Mouse (Mus musculus) T-helper 2 cell (primary cell): Measurements from ENCODE around the gene Rasal1.

Experiments used
- in situ Hi-C: fragments of 300-600 bp; cut with MboI, MseI; formaldehyde crosslinking; loops from one replicate; pipeline ENCODE4 v1.15.1; 2025; ENCODE audit warnings: high pct_unique_total_duplicates

Gene Rasal1

DNA sequence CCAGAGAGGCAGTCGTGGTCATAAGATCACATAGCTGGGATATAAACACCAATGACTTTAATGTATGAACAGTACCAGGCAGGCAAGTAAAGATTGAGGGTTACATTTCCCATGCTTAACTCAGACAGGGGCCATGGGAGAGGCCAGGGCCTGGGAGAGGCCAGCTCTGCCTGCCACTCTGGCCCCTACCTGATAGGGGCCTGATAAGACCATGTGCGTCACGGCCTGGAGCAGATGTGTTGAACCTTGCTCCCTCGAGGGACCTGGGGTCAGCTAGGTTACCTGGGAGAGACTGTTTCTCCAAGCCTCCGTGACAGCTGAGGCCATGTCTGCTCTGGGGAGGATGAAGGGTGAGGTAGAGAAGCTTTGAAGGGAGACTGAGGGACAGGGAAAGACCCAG lies 2.6 kb downstream of the Rasal1 start:
- in situ Hi-C loops: no loop called here

DNA sequence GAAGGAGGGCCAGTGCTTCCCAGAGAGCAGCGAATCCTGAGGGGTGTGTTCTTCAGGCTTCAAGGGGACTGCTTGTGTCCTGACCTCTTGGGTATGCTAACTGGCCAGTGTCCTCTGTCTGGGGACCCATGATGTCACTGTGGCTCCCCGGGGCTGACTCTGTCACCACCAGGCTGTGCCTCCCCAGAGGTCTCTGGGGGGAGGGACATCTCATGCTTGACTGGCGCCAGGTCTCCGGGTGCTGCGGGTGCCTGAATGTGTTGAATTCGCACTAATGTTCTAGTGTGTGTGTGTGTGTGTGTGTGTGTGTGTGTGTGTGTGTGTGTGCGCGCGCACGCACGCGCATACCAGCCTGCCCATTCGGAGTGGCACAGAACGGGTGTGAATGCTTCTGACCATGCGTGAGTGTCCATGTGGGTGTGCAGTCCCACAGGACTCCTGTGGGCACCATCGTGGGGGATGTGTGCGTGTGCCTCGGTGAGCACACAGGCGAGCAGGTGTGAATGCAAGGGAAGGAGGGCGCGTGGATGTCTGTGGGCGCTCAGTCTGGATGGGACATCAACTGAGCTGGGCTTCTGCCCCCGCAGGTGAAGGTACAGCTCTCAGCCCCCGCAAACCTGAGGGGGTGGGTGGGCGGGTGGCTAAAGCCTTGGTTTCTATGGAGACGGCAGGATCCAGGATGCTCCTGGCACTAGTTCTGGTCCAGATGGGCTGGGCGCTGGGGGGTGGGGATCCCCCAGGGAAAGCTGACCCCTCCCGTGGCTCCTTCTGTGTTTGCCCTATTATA lies 4.5 kb downstream of the Rasal1 start:
- in situ Hi-C loops: no loop called here

DNA sequence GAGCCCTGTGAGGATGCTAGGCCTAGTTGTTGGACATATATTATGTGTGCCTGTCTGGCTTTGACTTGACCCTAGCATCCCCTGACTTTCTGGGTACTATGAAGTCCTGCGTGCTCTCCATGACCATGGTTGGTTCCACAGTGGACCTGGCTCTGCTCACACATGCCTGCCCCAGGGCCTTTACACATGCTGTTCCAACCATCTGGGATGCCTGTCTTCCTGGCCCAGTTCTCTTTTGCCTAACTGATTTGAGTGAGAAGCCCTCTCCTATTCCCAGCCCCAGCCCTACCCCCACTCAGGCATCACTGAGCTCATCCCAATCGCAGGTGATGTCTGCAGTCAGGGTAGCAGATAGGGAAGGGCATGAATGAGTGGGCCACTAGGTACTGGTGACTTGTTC lies 5.3 kb downstream of the Rasal1 start:
- in situ Hi-C loops: no loop called here

DNA sequence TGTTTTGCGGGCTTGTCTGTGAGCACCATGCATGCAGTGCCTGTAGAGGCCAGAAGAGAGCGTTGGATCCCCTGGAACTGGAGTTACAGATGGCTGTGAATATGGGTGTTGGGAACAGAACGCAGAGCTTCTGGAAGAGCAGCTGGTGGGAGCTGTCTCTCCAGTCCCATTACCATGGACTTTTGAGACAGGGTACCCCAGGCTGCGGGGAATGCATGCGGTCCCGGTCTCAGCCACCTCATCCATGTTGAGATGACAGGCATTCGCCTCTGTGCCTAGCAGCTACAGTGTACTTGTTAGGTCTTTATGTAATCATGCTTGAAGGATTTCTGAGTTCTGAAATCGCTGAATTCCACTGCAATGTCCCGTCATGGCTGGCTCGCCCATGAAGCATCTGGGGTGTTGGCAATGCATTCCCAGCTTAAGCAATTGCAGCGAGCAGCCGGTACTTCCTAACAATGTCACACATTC lies 7.7 kb downstream of the Rasal1 start:
- in situ Hi-C loops: no loop called here

DNA sequence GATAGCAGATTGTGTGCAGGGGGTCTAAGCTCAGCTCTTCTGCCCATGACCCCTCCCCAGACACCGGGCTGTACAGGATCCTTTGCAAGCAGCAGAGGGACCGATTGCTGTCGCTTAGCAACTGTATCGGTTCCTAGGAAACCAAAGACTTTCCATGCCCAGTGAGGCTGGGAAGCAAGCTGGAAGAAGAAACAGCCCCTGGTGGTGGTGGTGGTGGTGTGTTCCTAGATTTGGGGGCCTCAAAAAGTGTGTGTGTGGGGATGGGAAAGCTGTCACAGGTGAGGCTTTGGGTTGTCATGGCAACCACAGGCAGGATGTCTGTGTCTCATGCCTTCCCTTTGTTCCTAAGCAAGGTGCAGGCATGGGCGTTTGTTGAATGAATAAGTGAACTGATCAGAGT lies 12.2 kb downstream of the Rasal1 start:
- in situ Hi-C loops: no loop called here

DNA sequence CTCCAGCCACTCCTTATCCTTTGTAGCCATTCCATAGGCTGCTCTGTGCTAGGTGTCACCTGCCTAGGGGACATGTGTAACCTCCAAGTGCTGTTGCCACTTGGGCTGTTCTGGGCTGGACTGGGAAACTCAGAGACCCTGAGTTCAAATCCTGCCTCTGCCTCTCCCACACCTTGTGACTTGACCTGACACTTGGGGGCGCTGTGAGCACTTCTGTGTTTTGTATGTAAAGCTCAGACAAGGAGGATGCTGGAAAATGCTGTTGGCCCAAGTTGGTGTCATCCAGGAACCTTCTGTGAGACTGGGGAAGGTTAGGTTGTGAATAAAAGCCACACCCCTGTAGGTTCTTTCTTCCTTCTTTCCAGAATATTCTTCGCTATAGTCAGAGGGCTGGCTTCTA lies 16.3 kb downstream of the Rasal1 start:
- in situ Hi-C loops: loop anchor here (5.0 kb wide), 1 partner anchor 38 kb away; no protein-coding TSS in a partner anchor

DNA sequence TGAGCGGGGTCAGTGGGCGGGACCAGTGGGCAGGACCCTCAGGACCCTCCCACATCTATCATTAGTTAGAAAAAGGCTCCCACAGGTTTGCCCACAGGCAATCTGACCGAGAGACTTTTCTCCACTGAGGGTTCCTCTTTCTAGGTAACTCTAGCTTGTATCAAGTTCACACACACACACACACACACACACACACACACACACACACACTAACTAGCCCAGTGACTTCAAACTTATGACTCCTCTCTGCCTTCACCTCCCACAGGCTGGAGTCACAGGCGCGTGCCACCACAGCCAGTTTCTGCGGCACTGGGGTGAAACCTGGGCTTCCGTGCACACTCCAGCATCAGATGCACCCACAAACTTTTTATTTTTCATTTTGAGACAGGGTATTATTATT lies 20.1 kb downstream of the Rasal1 start:
- in situ Hi-C loops: loop anchor here (5.0 kb wide), 1 partner anchor 41 kb away; no protein-coding TSS in a partner anchor

DNA sequence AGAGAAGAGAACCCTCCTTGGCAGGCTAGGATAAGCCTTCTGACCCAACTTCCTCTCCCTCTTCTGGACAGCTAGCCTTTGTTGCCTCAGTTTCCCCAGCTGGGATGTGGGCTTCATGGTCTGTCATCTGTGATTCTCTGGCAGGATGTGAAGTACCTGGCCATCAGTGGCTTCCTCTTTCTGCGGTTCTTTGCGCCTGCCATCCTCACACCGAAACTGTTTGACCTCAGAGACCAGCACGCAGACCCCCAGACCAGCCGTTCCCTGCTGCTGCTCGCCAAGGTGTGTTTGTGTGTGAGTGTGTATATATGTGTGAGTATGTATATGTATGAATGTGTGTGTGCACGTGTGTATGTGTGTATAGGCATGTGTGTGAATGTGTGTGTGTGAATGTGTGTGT lies 21.5 kb downstream of the Rasal1 start:
- in situ Hi-C loops: no loop called here

DNA sequence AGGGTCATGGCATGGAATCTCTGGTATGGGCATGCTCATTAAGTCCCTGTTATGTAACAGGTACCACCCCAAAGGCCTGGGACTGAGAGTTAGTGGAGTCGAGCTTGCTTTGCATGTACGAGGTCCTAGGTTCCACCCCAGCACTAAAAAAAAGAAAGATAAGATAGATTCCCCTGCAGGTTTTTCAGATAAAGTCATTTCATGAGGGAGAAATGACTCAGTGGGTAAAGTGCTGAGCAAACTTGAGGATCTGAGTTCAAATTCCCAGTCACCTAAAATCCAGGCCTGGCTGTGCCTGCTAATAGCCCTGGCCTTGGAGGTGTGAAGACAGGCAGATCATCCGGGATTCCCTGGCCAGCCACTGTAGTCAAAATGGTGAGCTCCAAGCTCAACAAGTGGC lies 23.3 kb downstream of the Rasal1 start:
- in situ Hi-C loops: no loop called here

DNA sequence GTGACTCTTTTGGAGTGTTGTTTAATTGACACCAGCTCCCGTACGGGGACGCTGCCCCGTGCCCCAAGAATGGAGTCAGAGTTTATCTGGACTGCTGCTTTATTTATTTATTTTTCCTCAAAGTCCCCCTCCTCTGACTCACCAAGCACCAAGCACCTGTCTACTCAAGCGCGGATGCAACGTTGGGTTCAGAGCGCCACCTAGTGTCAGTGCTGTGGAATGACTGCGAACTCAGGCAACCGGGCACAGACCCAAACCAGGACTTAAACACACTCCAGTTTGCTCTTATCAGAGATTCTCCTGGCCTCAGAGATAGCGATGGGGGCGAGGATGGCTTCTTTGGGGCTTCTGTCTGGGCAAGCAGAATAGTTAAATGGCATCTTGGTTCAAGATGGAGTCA lies 25.0 kb downstream of the Rasal1 start:
- in situ Hi-C loops: no loop called here

DNA sequence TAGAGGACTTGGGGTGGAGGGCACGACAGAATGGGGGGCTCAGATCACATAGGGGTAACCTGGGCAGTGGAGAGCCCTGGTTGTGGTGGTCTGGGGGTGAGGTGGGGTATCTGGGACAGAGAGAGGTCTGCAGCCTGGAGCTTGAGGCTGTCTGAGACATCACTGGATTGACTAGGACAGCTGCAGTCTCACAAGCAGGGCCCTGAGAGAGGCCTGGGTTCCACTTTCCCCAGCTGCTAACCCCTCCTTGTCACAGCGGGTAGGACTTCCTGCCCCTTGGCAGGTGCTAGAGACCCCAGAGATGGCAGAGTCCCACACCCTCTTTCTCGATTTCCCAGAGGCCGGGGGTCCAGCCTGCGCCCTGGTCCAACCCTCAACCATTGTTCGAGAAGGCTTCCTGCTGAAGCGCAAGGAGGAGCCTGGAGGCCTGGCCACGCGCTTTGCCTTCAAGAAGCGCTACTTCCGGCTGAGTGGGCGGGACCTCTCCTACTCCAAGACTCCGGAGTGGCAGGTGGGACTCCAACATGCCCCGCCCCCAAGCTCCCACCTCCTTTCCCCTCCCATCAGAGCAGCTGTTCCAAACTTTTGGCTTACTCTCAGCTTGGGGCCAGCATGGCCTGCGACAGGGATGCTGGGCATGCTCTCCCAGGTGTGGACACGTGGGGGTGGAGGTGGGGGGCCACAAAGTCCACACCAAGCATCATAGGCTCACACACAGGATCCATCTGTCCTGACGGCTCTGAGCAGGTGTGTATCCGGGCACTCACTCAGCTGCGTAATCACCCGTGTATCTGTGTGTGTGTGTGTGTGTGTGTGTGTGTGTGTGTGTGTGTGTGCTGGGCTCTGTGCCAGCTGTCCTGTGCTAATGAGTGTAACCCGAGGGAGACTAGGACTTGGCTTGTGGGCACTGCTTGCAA lies 25.9 kb downstream of the Rasal1 start:
- in situ Hi-C loops: loop anchor here (5.0 kb wide), 1 partner anchor 38 kb away; the partner anchor contains the start of gene Dtx1

DNA sequence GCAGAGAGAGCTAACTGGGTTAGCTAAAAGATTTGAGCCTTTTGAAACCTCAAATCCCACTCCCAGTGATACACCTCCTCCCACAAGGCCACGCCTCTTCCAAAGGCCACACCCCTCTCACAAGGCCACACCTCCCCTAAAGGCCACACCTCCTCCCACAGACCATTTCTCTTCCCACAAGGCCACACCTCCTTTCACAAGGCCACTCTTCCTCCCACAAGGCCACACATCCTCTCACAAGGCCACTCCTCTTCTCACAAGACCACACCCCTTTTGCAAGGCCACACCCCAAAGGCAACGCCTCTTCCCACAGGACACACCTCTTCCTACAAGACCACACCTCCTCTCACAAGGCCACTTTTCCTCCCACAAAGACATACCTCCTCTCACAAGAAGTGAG lies 28.9 kb downstream of the Rasal1 start:
- in situ Hi-C loops: loop anchor here (5.0 kb wide), 1 partner anchor 35 kb away; the partner anchor contains the start of gene Dtx1

DNA sequence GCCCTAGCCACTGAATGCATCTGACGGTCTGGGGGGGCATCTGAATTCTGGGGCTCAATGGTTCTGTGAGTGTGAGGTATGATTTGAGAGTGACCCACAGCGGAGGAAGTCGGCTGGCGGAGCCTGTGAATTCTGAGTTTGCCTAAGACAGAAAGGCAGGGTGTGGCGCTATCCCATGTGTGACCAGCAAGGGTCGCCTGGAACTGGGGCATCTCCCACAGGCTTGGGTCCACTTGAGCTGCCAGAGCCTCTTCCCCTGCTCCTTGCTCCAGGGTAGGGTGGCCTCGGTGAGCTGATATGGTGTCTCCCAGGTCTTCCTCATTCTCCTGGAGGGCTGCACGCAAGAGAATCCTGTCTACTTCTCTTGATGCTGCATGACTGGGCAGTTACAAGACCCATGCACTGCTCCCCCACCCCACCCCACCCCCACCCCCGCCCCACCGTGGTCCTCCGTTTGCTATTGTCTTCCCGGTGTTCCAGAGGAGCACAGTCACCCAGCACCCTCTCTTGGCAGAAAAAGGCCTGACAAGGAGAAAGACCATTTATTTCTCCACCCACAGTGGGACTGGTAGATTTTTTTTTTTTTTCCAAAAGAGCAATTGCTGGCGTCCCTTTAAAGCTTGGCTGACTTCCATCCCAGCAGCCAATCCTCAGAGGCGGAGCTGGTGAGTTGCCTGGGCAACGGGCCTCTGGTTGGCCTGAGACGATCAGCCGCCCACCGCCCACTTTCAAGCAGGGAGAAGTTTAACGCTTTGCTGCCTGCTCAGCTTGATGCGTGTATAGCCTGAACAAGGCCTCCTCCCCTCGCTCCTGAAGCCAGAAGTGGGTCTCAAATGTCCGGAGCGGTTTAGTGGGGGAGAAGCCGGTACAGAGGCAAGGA lies 31.3 kb downstream of the Rasal1 start:
- in situ Hi-C loops: loop anchor here (5.0 kb wide), 1 partner anchor 32 kb away; the partner anchor contains the start of gene Dtx1

DNA sequence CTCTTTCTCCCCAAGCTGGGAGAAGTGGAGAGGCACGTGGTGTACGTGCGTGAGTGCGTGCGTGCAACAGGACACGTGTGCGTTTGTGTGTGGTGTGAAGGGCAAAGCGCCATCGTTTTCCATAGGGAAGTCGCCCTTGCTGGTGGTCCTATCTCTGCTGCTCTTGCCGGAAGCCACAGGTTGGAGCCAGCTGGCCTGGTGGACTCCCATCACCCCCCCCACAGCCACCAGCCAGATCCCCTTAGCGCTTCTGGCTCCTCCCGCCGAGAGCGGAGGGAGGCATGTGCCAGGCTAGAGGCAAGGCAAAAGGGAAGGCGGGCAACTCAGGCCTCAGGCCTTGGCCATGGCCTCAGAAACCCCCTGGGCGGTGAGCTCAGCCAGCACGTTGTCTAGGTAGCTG lies 32.3 kb downstream of the Rasal1 start:
- in situ Hi-C loops: no loop called here

DNA sequence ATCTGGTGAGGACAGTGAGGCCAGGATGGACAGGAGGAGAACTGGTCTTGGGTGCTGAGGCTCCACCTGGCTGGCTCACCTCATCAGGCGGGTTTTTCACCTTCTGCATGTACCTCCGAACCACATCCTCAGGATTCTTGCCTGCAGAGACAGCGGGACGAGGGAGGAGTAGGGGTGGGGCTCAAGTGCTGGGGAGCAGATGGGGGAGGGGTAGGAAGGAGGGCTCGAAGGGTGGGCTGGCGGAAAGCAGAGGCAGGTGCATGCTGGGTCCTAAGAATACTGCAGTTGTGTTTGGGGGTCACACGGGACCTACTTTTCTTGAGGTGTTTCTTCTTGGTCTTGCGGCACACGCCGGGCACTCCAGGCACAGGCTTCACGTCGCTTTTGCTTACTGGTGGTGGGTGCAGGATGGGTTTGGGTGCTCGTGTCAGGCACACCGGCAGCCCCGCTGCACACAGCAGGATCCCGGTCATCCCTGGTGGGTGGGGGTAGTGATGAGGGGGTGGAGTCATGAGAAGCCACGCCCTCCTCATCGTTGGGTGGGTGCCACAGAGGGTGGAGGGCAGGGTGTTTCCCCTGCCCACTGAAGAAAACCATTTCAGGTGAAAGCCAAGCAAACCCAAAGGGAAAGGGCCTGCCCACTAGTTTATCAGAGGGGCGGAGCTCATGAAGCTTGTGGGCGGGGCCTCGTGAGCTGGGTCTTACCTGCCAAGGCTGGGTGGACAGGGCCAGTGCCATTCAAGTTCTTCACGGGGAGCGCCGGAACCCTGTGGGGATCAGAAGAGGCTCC lies 34.6 kb downstream of the Rasal1 start:
- in situ Hi-C loops: no loop called here

DNA sequence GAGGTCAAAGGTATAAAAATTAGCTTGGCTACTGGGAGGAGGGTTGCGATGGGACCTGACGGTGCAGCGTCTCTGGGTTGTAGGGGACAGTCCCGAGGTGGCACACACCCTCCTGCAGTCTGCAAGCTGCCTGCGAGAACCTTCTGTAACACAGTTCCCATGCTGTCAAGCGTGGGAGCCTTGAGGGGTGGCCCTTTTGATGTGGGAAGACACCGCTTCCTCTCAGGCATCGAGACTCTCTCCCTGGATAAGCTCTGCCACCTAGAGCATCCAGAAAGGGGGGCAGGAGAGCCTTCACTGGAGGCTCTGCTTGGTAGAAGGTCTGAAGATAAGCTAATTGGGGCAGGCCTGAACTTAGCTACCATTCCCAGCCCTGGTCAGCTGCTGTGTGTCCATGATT lies 37.1 kb downstream of the Rasal1 start:
- in situ Hi-C loops: no loop called here

DNA sequence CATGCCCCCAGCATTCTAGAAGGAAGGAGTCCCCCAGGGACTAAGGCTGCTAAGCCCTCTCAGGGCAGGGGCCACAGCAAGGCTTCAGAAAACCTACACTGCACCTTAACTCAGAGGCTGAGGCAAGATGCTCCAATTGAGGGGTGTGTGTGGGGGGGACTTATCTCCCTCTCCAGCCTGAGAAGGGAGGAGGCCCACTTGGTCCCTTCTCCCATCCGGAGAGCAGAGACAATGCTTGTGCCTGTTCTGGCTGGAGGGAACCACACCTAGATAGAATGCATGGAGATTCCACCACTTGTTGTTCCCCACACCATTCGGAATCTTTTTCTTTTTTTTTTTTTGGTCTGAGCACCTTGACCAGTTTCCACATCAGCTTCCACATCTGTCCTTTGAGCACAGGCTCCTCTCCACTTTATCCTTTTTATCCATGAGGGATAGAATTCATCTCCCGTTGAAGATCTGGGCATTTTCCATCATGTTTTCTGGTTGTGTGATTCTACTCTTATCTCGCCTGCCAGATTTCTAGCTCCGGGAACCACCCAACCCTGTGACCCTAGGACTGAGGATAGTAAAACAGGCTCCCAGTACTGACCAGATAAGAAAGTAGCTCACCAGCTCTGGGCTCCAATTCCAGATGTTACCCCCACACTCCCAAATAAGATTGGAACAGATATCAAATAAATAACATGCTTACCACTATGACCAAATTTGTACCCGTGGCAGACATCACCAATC lies 38.3 kb downstream of the Rasal1 start:
- in situ Hi-C loops: no loop called here

DNA sequence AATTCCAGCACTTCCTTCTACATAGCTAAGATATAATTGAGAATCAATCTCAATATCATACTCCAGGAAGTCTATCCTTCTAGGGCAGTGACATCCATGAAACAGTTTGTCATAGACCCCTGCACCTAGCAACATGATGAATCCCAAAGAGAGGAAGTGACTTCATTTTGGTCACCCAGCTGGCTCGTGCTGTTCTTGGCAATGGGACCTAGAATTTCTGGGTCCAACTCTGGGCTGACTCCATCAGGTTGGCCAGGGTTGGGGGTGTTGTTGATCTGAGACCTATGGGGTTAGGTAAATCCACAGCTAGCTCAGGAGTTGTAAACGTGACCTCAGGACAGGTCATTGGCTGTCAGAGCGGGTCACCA lies 38.9 kb downstream of the Rasal1 start:
- in situ Hi-C loops: no loop called here

DNA sequence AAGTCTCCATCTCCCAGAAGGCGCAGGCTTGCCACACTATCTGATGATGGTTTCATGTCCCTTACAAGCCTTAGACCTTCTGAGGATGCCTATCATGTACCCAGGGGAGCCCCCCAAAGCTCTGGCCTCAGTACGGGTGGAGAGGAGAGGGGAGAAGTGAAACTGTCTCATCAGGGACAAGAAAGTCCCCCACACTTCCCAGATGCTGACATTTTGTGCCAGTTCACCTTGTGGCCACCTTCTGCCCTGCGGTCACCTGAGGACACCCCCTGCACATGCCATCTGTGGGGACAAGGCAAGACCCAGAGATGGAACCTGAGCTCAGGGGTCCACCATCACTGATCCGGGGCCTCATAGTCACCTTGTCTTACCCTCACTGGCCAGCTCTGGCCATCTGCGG lies 39.3 kb downstream of the Rasal1 start:
- in situ Hi-C loops: no loop called here

DNA sequence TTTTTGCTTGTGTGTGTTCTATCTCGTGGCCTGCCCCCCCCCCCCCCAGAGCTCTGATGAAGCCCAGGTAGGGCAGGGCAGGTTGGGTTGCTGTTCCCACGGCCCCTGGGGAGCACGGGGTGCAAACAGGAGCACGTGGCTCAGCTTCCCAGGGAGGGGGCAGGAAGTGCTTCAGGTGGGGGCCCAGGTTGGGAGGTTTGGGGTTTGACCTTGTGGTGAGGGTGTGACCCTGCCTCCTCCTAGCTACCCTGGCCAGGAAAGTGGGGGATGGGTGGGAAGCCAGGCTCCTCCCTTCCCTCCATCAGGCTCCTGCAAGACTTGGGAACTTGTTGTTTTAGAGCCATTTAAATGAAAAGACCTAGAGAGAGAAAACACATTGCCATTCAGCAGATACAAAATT lies 39.8 kb downstream of the Rasal1 start:
- in situ Hi-C loops: no loop called here
